Mouse (Mus musculus): ENCODE results near the gene Crybg2.

DNA sequence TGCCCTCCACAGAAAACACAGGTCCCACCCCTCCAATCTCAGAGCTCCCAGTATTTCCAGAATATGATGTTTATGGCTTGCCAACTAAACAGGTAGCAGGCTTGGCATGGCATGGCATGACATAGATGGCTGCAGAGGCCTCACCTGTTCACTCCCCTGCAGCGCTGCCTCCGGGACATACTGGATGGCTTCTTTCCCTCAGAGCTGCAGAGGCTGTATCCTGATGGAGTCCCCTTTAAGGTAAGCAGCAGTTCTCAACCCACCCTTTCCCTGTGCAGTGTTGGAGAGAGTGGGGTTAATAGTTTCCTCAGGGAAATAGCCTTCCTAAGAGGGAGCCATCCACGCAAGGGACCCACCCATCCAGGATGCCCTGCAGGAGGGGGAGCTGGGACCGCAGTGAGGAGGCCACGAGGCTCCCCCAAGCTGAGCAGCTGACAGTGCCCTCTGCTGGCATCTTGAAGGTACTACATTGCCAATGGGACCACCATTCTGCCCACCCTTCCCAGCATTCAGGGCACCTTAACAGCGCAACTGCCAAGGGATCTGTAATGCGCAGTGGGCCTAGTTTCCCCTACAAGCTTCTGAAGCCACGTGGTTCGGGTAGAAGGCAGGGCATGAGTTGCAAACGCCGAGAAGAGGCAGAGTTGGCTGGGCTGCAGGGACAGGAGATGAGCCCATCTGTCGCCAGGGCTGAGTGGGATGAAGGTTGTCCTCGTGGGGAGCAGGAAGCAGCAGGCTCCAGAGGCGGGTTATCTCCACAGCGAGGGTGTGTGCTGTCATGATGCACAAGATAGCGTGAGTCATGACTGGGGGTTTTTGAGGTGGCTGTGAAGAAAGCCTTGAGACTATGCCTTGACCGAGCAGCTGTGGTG lies 63.3 kb downstream of the Crybg2 start:
- TF ChIP-seq EP300 (optimal IDR thresholded peaks at IDR 0.05) (no peak), CTCF (IDR thresholded peaks at IDR 0.05; ENCODE audit: low read depth) (peak; percentile 93)

Measured in stomach, postnatal 0 days (tissue).